Mouse (Mus musculus): ENCODE results near the gene Zmynd15.

DNA sequence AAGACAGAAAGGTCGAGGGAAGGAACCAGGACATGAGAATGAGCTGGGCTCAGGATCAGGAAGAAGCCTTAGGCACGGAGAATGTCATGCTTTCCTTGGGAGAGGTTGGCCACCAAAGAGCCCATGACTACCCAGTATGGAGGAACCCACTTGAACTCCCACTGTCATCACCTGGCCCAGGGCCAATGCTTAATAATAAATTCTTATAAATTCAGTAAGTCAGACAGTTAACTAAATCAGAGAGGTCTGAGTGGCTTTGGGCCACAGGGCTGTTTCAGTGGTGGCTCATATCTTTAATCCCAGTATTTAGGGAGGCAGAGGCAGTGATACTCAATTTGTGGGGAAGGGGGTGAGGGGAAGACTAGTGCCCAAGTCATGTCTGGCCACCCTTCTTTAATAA, 8.3 kb upstream of the Zmynd15 start:
- no peak for TF ChIP-seq CTCF (IDR thresholded peaks at IDR 0.05; ENCODE audit: low read depth)
- TF ChIP-seq EP300 (IDR thresholded peaks at IDR 0.05; ENCODE audit: low read depth): no peak
